Mouse (Mus musculus): Measurements from ENCODE around the gene Gm17581. TPM values are rescaled to one million over a fixed set of nuclear protein-coding genes. Genes with fewer than 3 reads are reported as not detected.
A peak's percentile ranks its signal among the peaks of the same experiment; 100 is the strongest.

Gm17581 gene
- polyA plus RNA-seq, 1 experiment: not detected

DNA sequence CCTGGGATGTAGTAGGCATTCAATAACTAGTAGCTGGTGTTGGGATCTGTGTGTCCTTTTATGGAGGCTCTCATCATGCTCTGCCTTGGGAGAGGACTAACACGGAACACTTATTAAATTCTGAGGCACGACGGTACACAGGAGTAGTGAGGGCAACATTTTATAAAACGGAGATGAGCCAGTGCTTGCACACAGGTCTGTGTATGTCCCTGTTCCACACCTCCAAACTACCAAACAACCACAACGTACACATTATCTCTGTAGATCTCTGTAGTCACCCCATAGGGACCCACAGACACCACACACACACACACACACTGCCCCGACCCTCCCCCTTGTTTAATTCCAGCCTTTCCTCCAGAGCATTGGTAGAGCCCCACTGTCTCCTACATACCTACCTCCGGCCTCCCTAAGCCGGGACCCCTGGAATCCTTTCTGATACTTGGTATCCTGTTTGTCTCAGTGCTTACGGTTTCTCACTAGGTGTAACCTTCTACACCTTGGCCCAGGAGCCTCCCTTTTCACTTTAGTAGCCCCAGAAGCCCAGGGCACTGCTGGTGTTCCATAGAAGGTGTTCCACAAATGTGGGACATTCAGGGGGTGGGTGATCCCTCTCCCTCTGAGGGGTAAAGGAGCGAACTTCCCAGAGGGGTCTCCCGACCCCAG is 38.7 kb upstream of the Gm17581 start:
- no peak for DNase-seq
- Histone ChIP-seq H3K4me1 (ENCODE audit: control insufficient read depth, insufficient read depth, low read length) (peaks cover 4% of the 10 kb centered on the region), H3K4me3 (replicated peaks; ENCODE audit: extremely low read depth, low read depth, low read length) (no peak overlapping the region)
- TF ChIP-seq CTCF (IDR thresholded peaks at IDR 0.05; ENCODE audit: insufficient read depth, low read length) (no peak), POLR2A (IDR thresholded peaks at IDR 0.05; ENCODE audit: borderline replicate concordance, extremely low read depth, low read depth, low read length) (no peak)
- WGBS: 51% methylated on average over 11 of the region's 11 CpGs

DNA sequence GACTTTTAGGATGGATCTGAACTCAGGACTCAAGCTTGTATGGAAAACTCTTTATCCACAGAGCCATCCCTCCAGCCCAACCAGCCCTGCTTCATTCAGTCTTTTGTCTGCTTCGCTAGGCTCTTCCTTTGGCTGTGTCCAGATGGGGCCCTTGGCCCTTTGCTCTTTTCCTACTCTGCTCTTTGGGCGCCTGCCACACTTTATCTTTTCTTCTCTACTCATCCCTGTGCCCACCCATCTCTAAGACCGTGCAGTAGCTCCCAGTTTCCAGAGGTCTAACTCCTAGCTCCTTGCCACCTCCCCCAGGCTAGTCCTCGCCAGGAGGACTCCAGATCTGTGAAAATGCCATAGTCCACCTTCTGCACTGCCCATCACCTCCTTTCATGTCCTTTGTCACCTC is 38.0 kb upstream of the Gm17581 start:
- peaks cover 4% of the 10 kb centered on the region for H3K4me1 ChIP-seq (ENCODE audit: control insufficient read depth, insufficient read depth, low read length)
- no peak for TF ChIP-seq CTCF (IDR thresholded peaks at IDR 0.05; ENCODE audit: insufficient read depth, low read length)
- TF ChIP-seq POLR2A (IDR thresholded peaks at IDR 0.05; ENCODE audit: borderline replicate concordance, extremely low read depth, low read depth, low read length): no peak
- no peak overlapping the region for H3K4me3 ChIP-seq (replicated peaks; ENCODE audit: extremely low read depth, low read depth, low read length)
- 63% methylated on average over 4 of the region's 4 CpGs for WGBS
- DNase-seq: no peak

GRCm38 (mm10) chr2:155764679-155765418 is 29.2 kb upstream of the Gm17581 start:
- WGBS: 52% methylated on average over 13 of the region's 13 CpGs
- no peak overlapping the region for H3K4me3 ChIP-seq (replicated peaks; ENCODE audit: extremely low read depth, low read depth, low read length)
- TF ChIP-seq CTCF (IDR thresholded peaks at IDR 0.05; ENCODE audit: insufficient read depth, low read length) (peak; percentile 27; the same call in 1 of the 2 replicates), POLR2A (IDR thresholded peaks at IDR 0.05; ENCODE audit: borderline replicate concordance, extremely low read depth, low read depth, low read length) (no peak)
- DNase-seq: peak; percentile 50
- H3K4me1 ChIP-seq (ENCODE audit: control insufficient read depth, insufficient read depth, low read length): no peaks in the 10 kb centered on the region

- no peak for DNase-seq
- TF ChIP-seq POLR2A (IDR thresholded peaks at IDR 0.05; ENCODE audit: borderline replicate concordance, extremely low read depth, low read depth, low read length): no peak
- no peak for TF ChIP-seq CTCF (IDR thresholded peaks at IDR 0.05; ENCODE audit: insufficient read depth, low read length)
- Histone ChIP-seq H3K4me3 (replicated peaks; ENCODE audit: extremely low read depth, low read depth, low read length) (no peak overlapping the region), H3K4me1 (ENCODE audit: control insufficient read depth, insufficient read depth, low read length) (no peaks in the 10 kb centered on the region)
- WGBS: 59% methylated on average over 14 of the region's 14 CpGs
Measured at GRCm38 (mm10) chr2:155756855-155757566, 21.3 kb upstream of the Gm17581 start.

DNA sequence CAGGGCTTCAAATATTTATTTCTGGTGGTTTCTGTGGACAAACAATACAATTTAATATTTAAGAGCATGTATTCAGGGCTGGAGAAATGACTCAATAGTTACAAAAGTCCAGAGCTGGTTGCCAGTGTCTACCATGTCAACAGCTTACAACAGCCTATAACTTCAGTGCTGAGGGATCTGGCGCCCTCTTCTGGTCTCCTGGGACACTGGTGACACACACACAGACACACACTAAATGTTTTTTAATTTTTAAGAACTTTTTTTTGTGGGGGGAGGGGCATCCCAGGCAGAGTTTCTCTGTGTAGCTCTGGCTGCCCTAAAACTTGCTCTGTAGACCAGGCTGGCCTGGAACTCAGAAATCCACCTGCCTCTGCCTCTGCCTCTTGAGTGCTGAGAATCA is 20.1 kb upstream of the Gm17581 start:
- no peaks in the 10 kb centered on the region for H3K4me1 ChIP-seq (ENCODE audit: control insufficient read depth, insufficient read depth, low read length)
- TF ChIP-seq CTCF (IDR thresholded peaks at IDR 0.05; ENCODE audit: insufficient read depth, low read length) (peak; percentile 67), POLR2A (IDR thresholded peaks at IDR 0.05; ENCODE audit: borderline replicate concordance, extremely low read depth, low read depth, low read length) (no peak)
- WGBS: 0% methylated on average over 1 of the region's 1 CpGs
- no peak overlapping the region for H3K4me3 ChIP-seq (replicated peaks; ENCODE audit: extremely low read depth, low read depth, low read length)
- DNase-seq: peak; percentile 43

- H3K4me1 ChIP-seq (ENCODE audit: control insufficient read depth, insufficient read depth, low read length): no peaks in the 10 kb centered on the region
- peak; percentile 32 for DNase-seq
- H3K4me3 ChIP-seq (replicated peaks; ENCODE audit: extremely low read depth, low read depth, low read length): peak within 1 kb of the TSS; percentile 48
- 3% methylated on average over 25 of the region's 25 CpGs for WGBS
- TF ChIP-seq CTCF (IDR thresholded peaks at IDR 0.05; ENCODE audit: insufficient read depth, low read length) (no peak), POLR2A (IDR thresholded peaks at IDR 0.05; ENCODE audit: borderline replicate concordance, extremely low read depth, low read depth, low read length) (no peak)
Measured at GRCm38 (mm10) chr2:155751014-155751786, 15.5 kb upstream of the Gm17581 start, which contains the start of gene Procr. Gene Procr (plus strand): TSS chr2:155751117.

- no peaks in the 10 kb centered on the region for H3K4me1 ChIP-seq (ENCODE audit: control insufficient read depth, insufficient read depth, low read length)
- TF ChIP-seq CTCF (IDR thresholded peaks at IDR 0.05; ENCODE audit: insufficient read depth, low read length) (no peak), POLR2A (IDR thresholded peaks at IDR 0.05; ENCODE audit: borderline replicate concordance, extremely low read depth, low read depth, low read length) (no peak)
Measured at GRCm38 (mm10) chr2:155749394-155749793, 13.7 kb upstream of the Gm17581 start.

DNA sequence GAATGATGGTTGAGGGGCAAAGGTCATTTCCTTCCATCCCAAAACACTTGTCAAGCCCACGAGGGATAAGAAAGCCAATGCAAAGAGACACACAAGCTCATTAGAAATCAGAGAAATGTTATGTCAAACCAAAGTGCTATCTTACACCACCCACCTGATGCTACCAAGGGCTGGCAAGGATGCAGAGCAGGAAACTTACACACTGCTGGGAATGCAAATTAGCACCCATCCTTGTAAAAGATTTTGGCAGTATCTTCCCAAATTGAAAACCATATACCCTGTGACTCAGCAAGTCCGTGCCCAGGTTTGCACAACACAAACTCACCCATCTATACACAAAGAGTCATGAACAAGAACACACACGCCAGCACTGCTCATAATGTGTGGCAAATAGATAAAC is 9.8 kb upstream of the Gm17581 start:
- no peak overlapping the region for H3K4me3 ChIP-seq (replicated peaks; ENCODE audit: extremely low read depth, low read depth, low read length)
- TF ChIP-seq POLR2A (IDR thresholded peaks at IDR 0.05; ENCODE audit: borderline replicate concordance, extremely low read depth, low read depth, low read length) (no peak), CTCF (IDR thresholded peaks at IDR 0.05; ENCODE audit: insufficient read depth, low read length) (no peak)
- H3K4me1 ChIP-seq (ENCODE audit: control insufficient read depth, insufficient read depth, low read length): no peaks in the 10 kb centered on the region
- no peak for DNase-seq
- 45% methylated on average over 3 of the region's 3 CpGs for WGBS

More at GRCm38 (mm10) chr2:155749394-155749793, 13.7 kb upstream of the Gm17581 start:
- no peak for DNase-seq
- 83% methylated on average over 4 of the region's 4 CpGs for WGBS
- no peak overlapping the region for H3K4me3 ChIP-seq (replicated peaks; ENCODE audit: extremely low read depth, low read depth, low read length)

DNA sequence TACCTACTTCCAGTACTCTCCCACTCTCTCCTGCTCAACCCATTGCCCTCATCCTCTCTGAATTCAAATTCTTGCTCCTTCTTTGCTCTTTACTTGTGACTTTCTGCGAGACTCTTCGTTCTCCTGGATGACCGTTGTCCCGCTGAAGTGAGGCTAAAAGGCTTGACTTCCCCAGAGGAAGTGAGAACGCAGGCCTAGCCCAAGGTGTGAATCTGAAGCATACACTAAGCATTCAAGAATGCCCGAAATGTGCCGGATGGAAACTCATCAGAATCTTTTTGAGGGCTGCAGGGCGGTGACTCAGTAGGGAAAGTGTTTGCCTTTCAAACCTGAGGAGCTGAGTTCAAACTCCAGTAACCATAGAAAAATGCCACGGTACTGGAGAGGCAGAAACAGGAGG is 7.7 kb upstream of the Gm17581 start:
- Histone ChIP-seq H3K4me1 (ENCODE audit: control insufficient read depth, insufficient read depth, low read length) (no peaks in the 10 kb centered on the region), H3K4me3 (replicated peaks; ENCODE audit: extremely low read depth, low read depth, low read length) (no peak overlapping the region)
- no peak for DNase-seq
- 46% methylated on average over 9 of the region's 9 CpGs for WGBS
- no peak for TF ChIP-seq POLR2A (IDR thresholded peaks at IDR 0.05; ENCODE audit: borderline replicate concordance, extremely low read depth, low read depth, low read length)
